Mouse (Mus musculus) sigmoid colon, adult 10 weeks (tissue): Measurements from ENCODE around the gene Cenph. TPM values are rescaled to one million over a fixed set of nuclear protein-coding genes. Genes with fewer than 3 reads are reported as not detected.

Experiments used
- polyA plus RNA-seq: library from polyadenylated mRNA; stranded (reverse); fragments of 350-450 nt; fragmentation: Illumina TruSeq; extraction: RNeasy Lipid Tissue Mini Kit (QIAGEN cat#74804); gene quantifications from one replicate; pipeline ENCODE4 v1.2.3, GENCODE M21; 2014; ENCODE audit warnings: low read depth, low replicate concordance

Gene Cenph
- polyA plus RNA-seq = 8.2 TPM

DNA sequence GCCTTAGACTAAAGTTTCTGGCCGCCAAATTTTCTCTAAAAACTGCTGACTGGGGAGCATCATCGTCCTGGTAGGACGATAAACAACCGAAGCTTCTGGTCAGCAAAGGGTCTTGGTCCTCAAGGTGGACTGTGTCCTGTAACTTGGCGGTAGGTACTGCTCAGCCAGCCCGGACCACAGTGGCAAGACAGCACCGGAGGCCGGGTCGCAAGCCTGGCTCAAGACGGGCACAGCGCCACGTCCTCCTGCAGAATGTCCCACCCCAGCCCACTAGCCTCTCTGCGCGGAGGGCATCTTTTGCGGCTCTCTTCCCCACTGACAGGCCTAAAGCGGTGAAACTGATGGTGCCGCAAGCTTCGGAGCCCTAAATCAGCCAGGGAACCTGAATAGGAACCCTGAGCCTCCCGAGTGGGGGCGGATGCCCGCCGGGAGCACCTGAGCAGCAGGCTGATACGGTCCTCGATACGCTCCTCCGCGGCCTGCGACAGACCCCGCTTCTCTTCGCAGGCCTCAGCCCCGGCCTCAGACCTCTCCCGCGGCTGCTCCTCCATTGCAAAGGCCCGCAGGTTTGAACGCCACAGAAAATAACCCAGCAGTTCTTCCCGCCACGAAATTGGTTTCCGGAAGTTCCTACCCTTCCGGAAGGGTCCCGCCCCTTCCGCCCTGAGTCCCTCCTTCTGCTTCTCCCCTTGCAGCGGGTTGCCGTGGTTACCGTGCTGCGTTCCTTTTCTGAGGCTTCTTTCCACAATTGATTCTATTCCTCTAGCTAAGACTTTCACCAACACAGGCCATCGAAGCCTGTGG, at the start of gene Cenph:
Cenph (minus strand) TSS at position 648 of the 804 bp plus-strand sequence.

DNA sequence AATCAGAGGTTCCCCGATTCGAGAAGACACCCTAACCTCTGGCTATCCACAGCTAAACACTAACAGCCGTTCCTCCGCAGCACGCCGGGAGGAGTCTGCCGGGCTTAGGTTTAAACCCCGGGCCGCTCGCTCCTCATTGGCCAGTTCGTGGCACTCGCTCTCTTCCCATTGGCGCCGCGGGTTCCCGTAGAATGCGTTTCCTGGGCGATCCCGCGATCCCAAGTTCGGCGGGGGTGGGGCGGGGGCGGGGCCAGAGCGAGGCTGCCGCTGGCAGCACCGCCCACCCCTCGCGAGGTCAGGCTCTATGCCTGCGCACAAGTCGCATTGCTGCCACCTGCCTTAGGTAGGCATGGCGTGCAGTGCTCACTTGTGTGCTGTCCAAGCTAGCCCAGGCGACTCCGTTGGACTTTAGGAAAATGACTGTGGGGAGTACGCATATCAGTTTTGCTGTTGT, 10.7 kb upstream of the Cenph start, which contains the start of gene Ccnb1:
Ccnb1 (minus strand) TSS at position 157 of the 454 bp plus-strand sequence.

DNA sequence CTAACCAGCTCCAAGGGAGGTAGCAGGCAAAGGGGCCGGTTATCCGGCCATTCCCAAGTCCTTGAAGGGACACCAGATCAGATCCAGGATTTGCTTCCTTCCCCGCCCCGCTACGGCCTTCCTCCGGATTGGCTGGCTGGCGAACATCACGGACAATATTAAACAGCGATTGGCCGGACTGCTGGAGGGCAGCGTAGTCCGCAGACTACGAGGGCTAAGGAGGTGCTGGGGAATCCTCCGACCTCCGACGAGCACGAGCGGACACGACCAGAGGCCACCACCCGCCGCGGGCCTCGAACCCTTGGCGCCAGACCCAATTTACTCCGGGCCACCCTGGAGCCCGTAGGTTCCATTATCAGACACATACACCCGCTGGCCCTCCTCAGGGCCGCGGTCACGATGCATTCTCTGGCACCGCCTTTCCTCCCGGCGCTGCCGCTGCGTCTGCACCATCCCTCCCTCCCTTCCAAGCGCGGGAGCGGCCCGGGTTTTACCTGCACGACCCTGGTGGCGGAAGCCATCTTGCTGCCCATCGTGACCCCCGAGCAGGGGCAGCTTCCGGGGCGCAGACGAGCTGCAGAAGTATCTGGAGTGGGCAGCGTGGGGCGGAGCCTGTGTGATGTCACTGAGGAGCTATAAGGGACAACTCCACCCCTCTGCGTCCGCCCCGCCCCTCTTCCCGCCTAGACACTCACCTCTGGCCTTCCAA, 31.5 kb downstream of the Cenph start, which contains the start of gene Mrps36:
Mrps36 (minus strand) TSS at position 624 of the 709 bp plus-strand sequence.

GRCm38 (mm10) chr13:100730861-100731176, 44.9 kb downstream of the Cenph start, which contains the start of gene Cdk7:
Gene Cdk7, minus strand, starts transcription at chr13:100730939.

Other genes starting within 250 kb of the Cenph start
- 192 TPM for gene Ocln, start 223.2 kb downstream of the Cenph start, polyA plus RNA-seq
- gene Marveld2, start 158.9 kb downstream of the Cenph start, polyA plus RNA-seq = 29.9 TPM
- 130 TPM for gene Ak6, start 124.9 kb downstream of the Cenph start, polyA plus RNA-seq
- 53.6 TPM for gene Rad17, start 124.8 kb downstream of the Cenph start, polyA plus RNA-seq
- gene Taf9, start 124.3 kb downstream of the Cenph start, polyA plus RNA-seq = 8.7 TPM
- gene Ccdc125, start 106.2 kb downstream of the Cenph start, polyA plus RNA-seq = 7.8 TPM
- 51.2 TPM for gene Cdk7, start 45.0 kb downstream of the Cenph start, polyA plus RNA-seq
- 108 TPM for gene Mrps36, start 31.2 kb downstream of the Cenph start, polyA plus RNA-seq
- 22.2 TPM for gene Ccnb1, start 10.7 kb upstream of the Cenph start, polyA plus RNA-seq
- 133 TPM for gene Slc30a5, start 57.5 kb upstream of the Cenph start, polyA plus RNA-seq